Mouse (Mus musculus) heart, adult 2 months (tissue): ENCODE results near the gene Sh3bp4. TPM values are rescaled to one million over a fixed set of nuclear protein-coding genes. Genes with fewer than 3 reads are reported as not detected.

ENCODE experiments used
- DNase-seq, 2 experiments: peaks; one replicate each; pipeline ENCODE4 v3.0.0; 2021
- H3K27ac ChIP-seq: fragments of 200-600 bp; 2 replicates; pipeline ENCODE4 v1.8.1; 2022
- H3K27me3 ChIP-seq: fragments of 200-500 bp; 2 replicates; pipeline ENCODE4 v1.6.1; 2012; ENCODE audit warnings: mild to moderate bottlenecking, low read length, inconsistent platforms, mixed read lengths; ENCODE audit not compliant: control insufficient read depth, insufficient read depth
- H3K36me3 ChIP-seq: fragments of 200-500 bp; 2 replicates; pipeline ENCODE4 v1.6.1; 2012; ENCODE audit warnings: low read length, inconsistent platforms; ENCODE audit not compliant: control insufficient read depth, insufficient read depth
- H3K4me1 ChIP-seq: fragments of 200-500 bp; 2 replicates; pipeline ENCODE4 v1.6.1; 2011; ENCODE audit warnings: low read length; ENCODE audit not compliant: control insufficient read depth, insufficient read depth
- H3K4me3 ChIP-seq: fragments of 200-600 bp; 2 replicates; pipeline ENCODE4 v1.8.1; 2022
- H3K79me2 ChIP-seq: fragments of 200-500 bp; replicated peaks from 2 replicates; pipeline ENCODE4 v1.6.1; 2012; ENCODE audit warnings: mild to moderate bottlenecking, inconsistent platforms, low read length, moderate library complexity, mixed read lengths; ENCODE audit not compliant: control insufficient read depth, insufficient read depth
- H3K9ac ChIP-seq: fragments of 200-500 bp; 2 replicates; pipeline ENCODE4 v1.6.1; 2012; ENCODE audit warnings: low read depth, mild to moderate bottlenecking, control low read depth, inconsistent platforms, low read length, mixed read lengths
- CTCF ChIP-seq: fragments of 200-600 bp; IDR thresholded peaks from 2 replicates; pipeline ENCODE4 v1.8.1; 2022; ENCODE audit warnings: antibody characterized with exemption, mild to moderate bottlenecking, moderate library complexity
- EP300 ChIP-seq: fragments of 200-500 bp; IDR thresholded peaks from 2 replicates; pipeline ENCODE4 v1.6.1; 2011; ENCODE audit warnings: low read depth, low read length, control low read depth; ENCODE audit not compliant: insufficient read depth
- POLR2A ChIP-seq: fragments of 200-500 bp; IDR thresholded peaks from 2 replicates; pipeline ENCODE4 v1.6.1; 2011; ENCODE audit warnings: mild to moderate bottlenecking, low read depth, low read length, control low read depth; ENCODE audit not compliant: insufficient read depth
- WGBS: fragments of 180-500 bp; shearing (Covaris S2); methylation state at CpG from one replicate; pipeline ENCODE4 v1.1.7; 2018; 5-methylcytosine and 5-hydroxymethylcytosine counted together
- intact Hi-C: fragments of 180-260 bp; cut with DNase I; formaldehyde crosslinking; loops from one replicate; pipeline ENCODE4 v1.15.1; 2025
- polyA plus RNA-seq: library from polyadenylated mRNA; depleted of rRNA; stranded (reverse); fragments of >200 nt; gene quantifications from 2 replicates; pipeline ENCODE4 v1.2.3, GENCODE M21; 2012
- total RNA-seq, 2 experiments: library from RNA; stranded (reverse); gene quantifications; 2 replicates each; pipeline ENCODE4 v1.2.3; 2021

Sh3bp4 gene
- total and polyA plus RNA-seq, 3 experiments: 8.6 to 11.1 (median 10.0) TPM

DNA sequence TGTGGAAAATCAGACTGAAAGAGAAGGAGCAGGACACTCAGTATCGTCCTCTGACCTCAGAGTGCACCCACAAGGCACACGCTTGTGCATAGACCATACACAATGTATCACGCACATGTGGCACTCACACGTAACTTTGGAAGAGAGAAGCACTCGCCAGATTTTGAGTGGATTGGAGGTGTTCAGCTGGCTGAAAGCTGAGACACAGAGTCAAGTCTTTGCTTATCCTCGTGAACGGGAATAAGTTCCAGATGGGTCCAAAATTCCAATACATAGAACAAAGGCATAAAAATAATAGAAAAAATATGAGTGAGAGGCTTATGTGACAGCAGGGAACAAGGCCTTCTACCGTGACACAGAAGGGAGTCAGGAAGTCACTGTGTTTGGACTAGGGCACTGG is 36.6 kb upstream of the Sh3bp4 start:
- Histone ChIP-seq H3K27me3 (no peaks in the 10 kb centered on the region), H3K36me3 (no peaks in the 10 kb centered on the region), H3K9ac (no peak overlapping the region), H3K4me3 (no peak overlapping the region), H3K4me1 (no peaks in the 10 kb centered on the region; the same call in 1 of the 2 replicates), H3K27ac (no peak overlapping the region), H3K79me2 (no peaks in the 10 kb centered on the region)
- TF ChIP-seq CTCF: no peak
- no peak for DNase-seq
- WGBS: 78% methylated on average over 8 of the region's 8 CpGs
- intact Hi-C loops: loop anchor here (5.0 kb wide), 1 partner anchor 46 kb away; no protein-coding TSS in a partner anchor

DNA sequence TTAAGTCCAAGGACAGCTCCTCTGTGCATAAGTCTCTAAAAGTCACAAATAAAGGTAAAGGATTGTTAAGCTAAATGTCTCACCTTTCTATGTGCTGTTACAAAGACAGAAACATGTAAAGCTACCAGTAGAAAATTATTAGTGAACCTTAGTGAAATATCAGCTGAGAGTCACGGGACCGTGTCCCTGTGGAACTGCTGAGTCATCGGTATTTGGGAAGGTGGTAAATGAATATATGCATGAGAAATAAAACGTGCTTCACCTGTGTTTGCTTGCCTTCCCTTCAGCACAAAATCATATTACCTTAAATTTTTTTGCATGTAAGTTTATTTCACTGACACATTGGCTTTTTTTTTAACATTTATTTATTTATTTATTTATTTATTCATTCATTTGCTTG is 36.2 kb upstream of the Sh3bp4 start:
- Histone ChIP-seq H3K27me3 (no peaks in the 10 kb centered on the region), H3K27ac (no peak overlapping the region), H3K4me3 (no peak overlapping the region), H3K36me3 (no peaks in the 10 kb centered on the region), H3K4me1 (no peaks in the 10 kb centered on the region; the same call in 1 of the 2 replicates), H3K79me2 (no peaks in the 10 kb centered on the region), H3K9ac (no peak overlapping the region)
- DNase-seq: no peak
- intact Hi-C loops: loop anchor here (5.0 kb wide), 1 partner anchor 47 kb away; no protein-coding TSS in a partner anchor
- 81% methylated on average over 4 of the region's 4 CpGs for WGBS
- TF ChIP-seq POLR2A: no peak
- TF ChIP-seq CTCF: no peak
- no peak for TF ChIP-seq EP300

DNA sequence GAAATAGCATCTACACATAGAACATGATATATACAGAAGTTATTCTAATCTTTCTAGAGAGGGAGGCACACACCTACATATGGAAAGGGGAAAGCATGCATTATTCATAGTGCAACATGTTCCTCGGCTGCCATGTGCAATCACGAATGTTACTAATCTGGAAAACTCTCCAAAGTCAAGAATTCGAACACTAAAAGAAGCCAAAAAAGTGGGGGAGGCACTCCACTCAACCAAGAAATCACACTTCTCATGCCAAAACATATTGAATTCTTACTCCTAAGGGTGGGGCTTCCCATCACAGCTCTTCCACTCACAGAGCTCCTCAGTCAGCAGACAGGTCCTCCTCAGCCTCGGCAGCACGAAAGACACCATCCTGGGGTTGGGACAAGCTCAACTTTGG is 35.1 kb upstream of the Sh3bp4 start:
- intact Hi-C loops: no loop called here
- Histone ChIP-seq H3K36me3 (no peaks in the 10 kb centered on the region), H3K27me3 (no peaks in the 10 kb centered on the region), H3K79me2 (no peaks in the 10 kb centered on the region), H3K27ac (no peak overlapping the region), H3K4me1 (no peaks in the 10 kb centered on the region), H3K9ac (no peak overlapping the region), H3K4me3 (no peak overlapping the region)
- 69% methylated on average over 5 of the region's 5 CpGs for WGBS
- TF ChIP-seq EP300 (no peak), CTCF (no peak), POLR2A (no peak)
- no peak for DNase-seq

DNA sequence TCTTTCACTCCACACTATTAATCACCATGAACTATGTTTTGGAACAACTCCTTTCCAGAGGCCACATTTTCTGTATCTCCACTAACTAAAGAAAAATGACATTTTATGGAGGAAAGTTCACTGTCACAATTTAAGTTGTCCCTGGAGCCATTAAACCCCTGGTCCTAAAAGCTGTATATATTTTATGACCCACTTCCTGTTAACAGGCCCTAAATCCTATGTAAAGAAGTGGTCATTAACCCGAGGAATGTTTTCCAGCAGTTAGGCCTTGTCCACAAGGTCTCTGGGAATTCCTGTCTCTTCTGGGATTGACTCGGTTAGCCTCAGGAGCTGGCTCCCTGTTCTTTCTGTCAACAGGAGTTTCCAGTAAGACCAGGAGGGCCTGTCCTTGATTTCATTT is 30.4 kb upstream of the Sh3bp4 start:
- intact Hi-C loops: loop anchor here (5.0 kb wide), 1 partner anchor 123 kb away; no protein-coding TSS in a partner anchor
- no peak overlapping the region for H3K27ac ChIP-seq
- peaks cover 3% of the 10 kb centered on the region; the same call in 1 of the 2 replicates for H3K36me3 ChIP-seq
- no peak for DNase-seq
- no peak overlapping the region for H3K4me3 ChIP-seq
- H3K27me3 ChIP-seq: no peaks in the 10 kb centered on the region
- no peaks in the 10 kb centered on the region for H3K79me2 ChIP-seq
- peaks cover 10% of the 10 kb centered on the region for H3K4me1 ChIP-seq
- TF ChIP-seq CTCF: no peak
- TF ChIP-seq POLR2A: no peak
- TF ChIP-seq EP300: no peak
- 44% methylated on average over 2 of the region's 2 CpGs for WGBS
- H3K9ac ChIP-seq: no peak overlapping the region

DNA sequence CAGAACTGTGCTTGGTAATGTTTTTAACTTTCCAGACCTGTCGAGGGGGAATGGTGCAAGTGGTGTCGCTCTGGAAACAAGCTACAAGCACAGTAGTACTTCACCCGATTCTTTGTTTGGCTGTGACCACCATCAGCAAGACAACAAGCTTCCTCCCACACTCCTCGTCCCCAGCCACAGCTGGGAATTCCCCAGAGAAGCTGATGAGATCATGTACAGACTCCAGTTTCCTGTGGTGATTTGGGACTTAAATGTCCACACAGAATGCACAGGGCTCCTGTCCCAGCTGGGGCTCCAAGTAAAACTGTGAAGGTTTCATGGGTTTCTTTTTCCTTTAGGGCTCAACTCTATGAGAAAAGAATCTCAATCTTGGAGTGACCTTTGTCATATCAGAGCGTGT is 28.9 kb upstream of the Sh3bp4 start:
- Histone ChIP-seq H3K9ac (no peak overlapping the region), H3K27ac (peak overlapping the region; percentile 83), H3K79me2 (no peaks in the 10 kb centered on the region), H3K27me3 (no peaks in the 10 kb centered on the region), H3K4me3 (no peak overlapping the region), H3K36me3 (peaks cover 3% of the 10 kb centered on the region; the same call in 1 of the 2 replicates), H3K4me1 (peaks cover 10% of the 10 kb centered on the region)
- intact Hi-C loops: loop anchor here (5.0 kb wide), 1 partner anchor 124 kb away; no protein-coding TSS in a partner anchor
- peak; percentile 45 to 70 for DNase-seq
- WGBS: 27% methylated on average over 5 of the region's 5 CpGs
- TF ChIP-seq POLR2A (0 out of 2 replicates have a peak, but pooled peaks have one; percentile 25), EP300 (no peak), CTCF (no peak)

DNA sequence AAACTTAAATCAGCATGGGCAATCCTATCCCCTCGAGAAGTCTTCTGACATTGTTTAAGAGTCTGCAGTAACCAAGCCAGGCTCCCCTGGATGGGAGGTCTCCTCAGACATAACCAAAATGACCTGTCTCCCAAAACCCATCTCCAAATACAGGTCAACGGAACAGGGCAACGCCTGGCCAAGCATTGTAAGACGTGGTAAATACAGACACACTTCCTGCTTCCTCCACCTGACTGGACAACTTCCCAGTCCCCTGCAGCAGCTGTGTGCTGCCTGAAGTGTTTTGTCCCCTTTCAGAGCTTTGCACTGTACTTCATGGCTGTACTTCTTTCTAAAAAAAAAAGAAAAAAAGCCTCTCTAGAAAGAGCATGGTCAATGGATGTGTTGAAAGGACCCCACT is 28.1 kb upstream of the Sh3bp4 start:
- no peak for TF ChIP-seq EP300
- TF ChIP-seq CTCF: no peak
- TF ChIP-seq POLR2A: no peak
- Histone ChIP-seq H3K36me3 (peaks cover 3% of the 10 kb centered on the region; the same call in 1 of the 2 replicates), H3K27me3 (no peaks in the 10 kb centered on the region), H3K4me3 (no peak overlapping the region), H3K79me2 (no peaks in the 10 kb centered on the region), H3K4me1 (peaks cover 10% of the 10 kb centered on the region), H3K9ac (no peak overlapping the region), H3K27ac (peak overlapping the region; percentile 83)
- intact Hi-C loops: loop anchor here (2.0 to 5.0 kb wide), 2 partner anchors 21 to 125 kb away; no protein-coding TSS in a partner anchor
- 46% methylated on average over 4 of the region's 4 CpGs for WGBS
- peak; percentile 32 to 34 for DNase-seq
